Mouse (Mus musculus): Measurements from ENCODE around the gene Abt1. TPM values are rescaled to one million over a fixed set of nuclear protein-coding genes. Genes with fewer than 3 reads are reported as not detected.
A peak's percentile ranks its signal among the peaks of the same experiment; 100 is the strongest.

Gene Abt1
- 1 to 10 TPM; 3.2 to 4.8 (median 4.0) TPM for total RNA-seq (2022)

- peak; percentile 80 to 87 for DNase-seq (ENCODE audit: low spot score in 2 of 2)
Observed at GRCm38 (mm10) chr13:23423286-23424051, at the start of gene Abt1. Gene Abt1 (minus strand): TSS chr13:23423866.

GRCm38 (mm10) chr13:23466911-23467310 is 43.2 kb upstream of the Abt1 start:
- peak in 1 of 2 experiments; percentile 9 for DNase-seq (ENCODE audit: low spot score in 2 of 2)

- DNase-seq (ENCODE audit: low spot score in 2 of 2), result no peak
Observed at GRCm38 (mm10) chr13:23466306-23466705, 42.6 kb upstream of the Abt1 start.

GRCm38 (mm10) chr13:23465600-23466109 is 42.0 kb upstream of the Abt1 start, which contains the start of gene Btn1a1:
Gene Btn1a1 (minus strand): TSS chr13:23465901.
- no peak for DNase-seq (ENCODE audit: low spot score in 2 of 2)

- no peak for DNase-seq (ENCODE audit: low spot score in 2 of 2)
Observed at GRCm38 (mm10) chr13:23464841-23465366, 41.2 kb upstream of the Abt1 start.

GRCm38 (mm10) chr13:23464224-23464637 is 40.6 kb upstream of the Abt1 start:
- DNase-seq (ENCODE audit: low spot score in 2 of 2), result no peak

- peak; percentile 22 to 50 for DNase-seq (ENCODE audit: low spot score in 2 of 2)
Observed at GRCm38 (mm10) chr13:23463381-23464223, 39.9 kb upstream of the Abt1 start.

- no peak for DNase-seq (ENCODE audit: low spot score in 2 of 2)
Observed at GRCm38 (mm10) chr13:23462669-23463068, 39.0 kb upstream of the Abt1 start.

- no peak for DNase-seq (ENCODE audit: low spot score in 2 of 2)
Observed at GRCm38 (mm10) chr13:23462063-23462462, 38.4 kb upstream of the Abt1 start.

- no peak for DNase-seq (ENCODE audit: low spot score in 2 of 2)
Observed at GRCm38 (mm10) chr13:23459264-23459846, 35.7 kb upstream of the Abt1 start.

- DNase-seq (ENCODE audit: low spot score in 2 of 2), result no peak
Observed at GRCm38 (mm10) chr13:23453926-23454325, 30.3 kb upstream of the Abt1 start.

GRCm38 (mm10) chr13:23453362-23453862 is 29.7 kb upstream of the Abt1 start:
- peak; percentile 56 to 64 for DNase-seq (ENCODE audit: low spot score in 2 of 2)

- peak; percentile 54 to 66 for DNase-seq (ENCODE audit: low spot score in 2 of 2)
Observed at GRCm38 (mm10) chr13:23450398-23450797, 26.7 kb upstream of the Abt1 start.

GRCm38 (mm10) chr13:23449235-23450095 is 25.8 kb upstream of the Abt1 start:
- peak; percentile 37 to 47 for DNase-seq (ENCODE audit: low spot score in 2 of 2)

- DNase-seq (ENCODE audit: low spot score in 2 of 2), result no peak
Observed at GRCm38 (mm10) chr13:23448758-23449157, 25.1 kb upstream of the Abt1 start.

GRCm38 (mm10) chr13:23446498-23446952 is 22.9 kb upstream of the Abt1 start:
- DNase-seq (ENCODE audit: low spot score in 2 of 2), result peak; percentile 67 to 73

- DNase-seq (ENCODE audit: low spot score in 2 of 2), result peak; percentile 84 to 86
Observed at GRCm38 (mm10) chr13:23445561-23446320, 22.1 kb upstream of the Abt1 start.

GRCm38 (mm10) chr13:23445156-23445555 is 21.5 kb upstream of the Abt1 start:
- no peak for DNase-seq (ENCODE audit: low spot score in 2 of 2)

GRCm38 (mm10) chr13:23444451-23444850 is 20.8 kb upstream of the Abt1 start:
- no peak for DNase-seq (ENCODE audit: low spot score in 2 of 2)

Measured in gastrocnemius, adult 8-10 months (tissue).